Mouse (Mus musculus) myocyte (in vitro differentiated cells): ENCODE results near the gene Pld1.

Source experiments
- CEBPB ChIP-seq: IDR thresholded peaks from 2 replicates; pipeline ENCODE4 v1.6.1; 2011; ENCODE audit warnings: mild to moderate bottlenecking, moderate library complexity; ENCODE audit not compliant: poor library complexity, insufficient read depth, severe bottlenecking
- E2F4 ChIP-seq: IDR thresholded peaks from one replicate; pipeline ENCODE4 v1.6.1; 2011; ENCODE audit warnings: mild to moderate bottlenecking, control low read depth, moderate library complexity; ENCODE audit not compliant: insufficient read depth
- MAX ChIP-seq: IDR thresholded peaks from one replicate; pipeline ENCODE4 v1.6.1; 2011; ENCODE audit warnings: low read depth, mild to moderate bottlenecking, control low read depth
- MYOD1 ChIP-seq, 3 experiments: IDR thresholded peaks; one replicate each; pipeline ENCODE4 v1.6.1; 2011; ENCODE audit warnings: control low read depth in 2 of 3, low read depth in 2 of 3, mild to moderate bottlenecking in 2 of 3, moderate library complexity in 1 of 3; ENCODE audit not compliant: insufficient read length in 2 of 3, control insufficient read depth in 1 of 3
- MYOG ChIP-seq, 3 experiments: IDR thresholded peaks; one replicate each; pipeline ENCODE4 v1.6.1; 2011; ENCODE audit warnings: control low read depth in 2 of 3, low read depth in 2 of 3, mild to moderate bottlenecking in 2 of 3; ENCODE audit not compliant: insufficient read length in 2 of 3, control insufficient read depth in 1 of 3, insufficient read depth in 1 of 3
- POLR2A ChIP-seq: IDR thresholded peaks from one replicate; pipeline ENCODE4 v1.6.1; 2011; ENCODE audit warnings: low read depth, mild to moderate bottlenecking, control low read depth, moderate library complexity; ENCODE audit not compliant: insufficient read length
- POLR2AphosphoS2 ChIP-seq: IDR thresholded peaks from one replicate; pipeline ENCODE4 v1.6.1; 2011; ENCODE audit warnings: low read depth, control low read depth; ENCODE audit not compliant: insufficient read length
- REST ChIP-seq: IDR thresholded peaks from one replicate; pipeline ENCODE4 v1.6.1; 2011; ENCODE audit warnings: mild to moderate bottlenecking, control low read depth, moderate library complexity; ENCODE audit not compliant: insufficient read depth, insufficient read length
- SRF ChIP-seq: IDR thresholded peaks from one replicate; pipeline ENCODE4 v1.6.1; 2011; ENCODE audit warnings: low read depth; ENCODE audit not compliant: control insufficient read depth, insufficient read length
- TCF12 ChIP-seq: IDR thresholded peaks from one replicate; pipeline ENCODE4 v1.6.1; 2011; ENCODE audit warnings: mild to moderate bottlenecking, control low read depth; ENCODE audit not compliant: poor library complexity, insufficient read depth, severe bottlenecking
- TCF3 ChIP-seq: IDR thresholded peaks from one replicate; pipeline ENCODE4 v1.6.1; 2011; ENCODE audit warnings: low read depth, control low read depth; ENCODE audit not compliant: insufficient read length
- USF1 ChIP-seq: IDR thresholded peaks from one replicate; pipeline ENCODE4 v1.6.1; 2011; ENCODE audit warnings: low read depth, mild to moderate bottlenecking, control low read depth, moderate library complexity

- TF ChIP-seq MAX: no peak
- no peak for TF ChIP-seq MYOD1 (IDR thresholded peaks at IDR 0.05; ENCODE audit: control insufficient read depth in 1 of 3, insufficient read length in 2 of 3, low read depth in 2 of 3)
- no peak for TF ChIP-seq USF1
- TF ChIP-seq POLR2A: no peak
- no peak for TF ChIP-seq TCF12
- TF ChIP-seq E2F4: no peak
- no peak for TF ChIP-seq POLR2AphosphoS2
- no peak for TF ChIP-seq MYOG (IDR thresholded peaks at IDR 0.05; ENCODE audit: control insufficient read depth in 1 of 3, insufficient read depth in 1 of 3, insufficient read length in 2 of 3, low read depth in 2 of 3)
- TF ChIP-seq CEBPB: no peak
- TF ChIP-seq TCF3: no peak
- no peak for TF ChIP-seq REST
- no peak for TF ChIP-seq SRF
Observed at GRCm38 (mm10) chr3:28158916-28159315, 220.4 kb downstream of the Pld1 start.
